Mouse (Mus musculus): Measurements from ENCODE around the gene Akna.

The Akna gene

GRCm38 (mm10) chr4:63403040-63403959 lies at the start of gene Akna:
TSS of gene Akna (minus strand) at chr4:63403354.
- peak; percentile 96 for DNase-seq

- DNase-seq: no peak
These were observed 49.4 kb upstream of the Akna start for GRCm38 (mm10) chr4:63452555-63452954.

- no peak for DNase-seq
These were observed 47.4 kb upstream of the Akna start for GRCm38 (mm10) chr4:63450551-63450950.

- DNase-seq: no peak
These were observed 41.4 kb upstream of the Akna start for GRCm38 (mm10) chr4:63444362-63445066.

- DNase-seq: no peak
These were observed 39.9 kb upstream of the Akna start for GRCm38 (mm10) chr4:63443101-63443500.

GRCm38 (mm10) chr4:63441616-63442015 lies 38.5 kb upstream of the Akna start:
- DNase-seq: no peak

GRCm38 (mm10) chr4:63440262-63440661 lies 37.1 kb upstream of the Akna start:
- no peak for DNase-seq

- DNase-seq: no peak
These were observed 34.8 kb upstream of the Akna start for GRCm38 (mm10) chr4:63437968-63438367.

- DNase-seq: no peak
These were observed 34.1 kb upstream of the Akna start for GRCm38 (mm10) chr4:63437119-63437815.

- DNase-seq: no peak
These were observed 32.2 kb upstream of the Akna start for GRCm38 (mm10) chr4:63435402-63435801.

GRCm38 (mm10) chr4:63431098-63431497 lies 27.9 kb upstream of the Akna start:
- no peak for DNase-seq

GRCm38 (mm10) chr4:63430357-63430756 lies 27.2 kb upstream of the Akna start:
- DNase-seq: no peak

- no peak for DNase-seq
These were observed 23.2 kb upstream of the Akna start for GRCm38 (mm10) chr4:63426308-63426707.

GRCm38 (mm10) chr4:63423811-63424210 lies 20.7 kb upstream of the Akna start:
- no peak for DNase-seq

GRCm38 (mm10) chr4:63423231-63423630 lies 20.1 kb upstream of the Akna start:
- DNase-seq: no peak

- peak; percentile 50 for DNase-seq
These were observed 17.2 kb upstream of the Akna start for GRCm38 (mm10) chr4:63420143-63420920.

GRCm38 (mm10) chr4:63418270-63418669 lies 15.1 kb upstream of the Akna start:
- DNase-seq: no peak

- DNase-seq: peak; percentile 93
These were observed 14.3 kb upstream of the Akna start for GRCm38 (mm10) chr4:63417318-63417957.

- DNase-seq: no peak
These were observed 11.8 kb upstream of the Akna start for GRCm38 (mm10) chr4:63414951-63415350.

- no peak for DNase-seq
These were observed 8.1 kb upstream of the Akna start for GRCm38 (mm10) chr4:63411222-63411621.

GRCm38 (mm10) chr4:63410583-63410934 lies 7.4 kb upstream of the Akna start:
- peak; percentile 97 for DNase-seq
